Mouse (Mus musculus) spleen, embryonic (tissue): ENCODE results near the gene Bpifa5.

Experiments
- CTCF ChIA-PET: fragments of 350-600 bp; sonication (Branson Sonifier 250); formaldehyde crosslinking; loops from one replicate; lab custom pipeline; 2022; lab: Charles Lee

Gene Bpifa5

DNA sequence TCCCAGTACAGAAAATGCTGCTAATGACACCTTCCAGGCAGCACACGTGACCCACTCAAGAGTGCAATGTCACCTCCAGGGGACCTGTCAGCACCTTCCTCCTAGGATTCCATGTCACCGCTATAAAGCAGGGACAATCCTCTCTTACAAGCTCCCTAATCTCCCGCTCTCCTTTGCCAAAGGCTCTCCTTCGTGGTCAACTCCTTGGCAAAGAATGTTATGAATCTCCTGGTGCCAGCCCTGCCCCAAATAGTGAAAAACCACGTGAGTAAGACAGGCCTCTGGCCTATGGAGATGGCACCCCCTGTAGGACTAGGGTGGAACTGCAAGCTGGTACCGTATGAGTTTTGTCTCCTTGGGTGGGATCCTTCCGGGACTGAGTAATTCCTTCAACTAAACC is 44.5 kb downstream of the Bpifa5 start:
- CTCF ChIA-PET, result interaction anchor here (0.6 kb wide), 1 partner anchor 1463 kb away, joined by 8 read pairs; no protein-coding TSS in a partner anchor

DNA sequence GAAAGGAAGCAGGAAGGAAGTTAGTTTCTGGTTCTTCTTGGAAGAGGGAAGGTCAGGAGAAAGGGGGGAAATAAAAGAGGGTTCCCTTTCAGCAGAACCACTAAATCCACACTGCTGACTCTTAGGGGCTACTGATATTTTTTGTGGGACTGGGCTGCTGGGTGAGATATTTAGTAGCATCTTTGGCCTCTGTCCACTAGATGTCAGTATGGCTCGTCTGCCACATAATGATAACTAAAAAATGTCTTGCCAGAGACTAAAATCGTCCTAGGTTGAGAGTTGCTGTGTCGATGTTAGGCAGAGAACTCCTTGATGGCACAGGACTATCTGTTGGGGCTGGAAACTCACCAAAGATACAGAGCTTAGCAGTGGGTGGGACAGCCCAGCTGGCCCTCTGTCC is 46.7 kb downstream of the Bpifa5 start:
- CTCF ChIA-PET, result interaction anchor here (0.5 kb wide), 1 partner anchor 481 kb away, joined by 3 read pairs; no protein-coding TSS in a partner anchor

DNA sequence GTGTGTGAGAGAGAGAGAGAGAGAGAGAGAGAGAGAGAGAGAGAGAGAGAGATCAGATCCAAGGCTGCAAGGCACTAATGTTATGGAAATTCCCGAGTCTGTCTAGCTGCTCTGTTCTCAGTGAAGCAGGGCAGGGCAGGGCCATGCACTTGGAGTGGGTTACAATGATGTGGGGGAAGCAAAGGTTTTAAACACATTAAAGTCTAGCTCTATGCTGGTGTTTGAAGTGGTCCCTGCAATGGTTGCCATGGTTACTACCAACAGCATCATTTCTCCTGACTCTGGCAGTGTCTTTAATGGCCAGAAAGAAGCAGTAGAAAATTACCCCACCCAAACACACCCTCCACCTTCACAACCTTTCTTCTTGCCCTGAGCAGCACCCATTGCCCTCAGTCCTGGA is 48.7 kb downstream of the Bpifa5 start:
- CTCF ChIA-PET, result interaction anchor here (0.5 kb wide), 1 partner anchor 847 kb away, joined by 3 read pairs; no protein-coding TSS in a partner anchor

DNA sequence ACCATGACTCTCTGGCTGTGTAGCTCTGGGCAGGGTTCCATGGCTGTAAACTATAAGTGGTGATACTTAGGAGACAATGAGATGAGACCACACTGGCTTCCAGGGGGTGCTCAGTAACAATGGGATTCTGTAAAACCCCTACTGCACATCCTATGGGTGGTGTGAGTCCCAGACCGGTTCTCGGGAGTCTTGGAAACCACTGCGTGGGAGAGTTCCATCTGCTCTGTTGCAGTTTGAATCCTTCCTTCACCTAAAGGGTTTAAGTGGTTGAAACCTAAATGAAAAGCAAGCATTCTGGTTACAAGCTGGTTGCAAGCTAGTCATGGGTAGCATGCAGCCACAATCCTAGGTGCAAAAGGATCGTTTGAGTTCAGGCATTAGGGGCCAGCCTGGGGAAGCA is 49.5 kb downstream of the Bpifa5 start:
- CTCF ChIA-PET, result no interaction called here

DNA sequence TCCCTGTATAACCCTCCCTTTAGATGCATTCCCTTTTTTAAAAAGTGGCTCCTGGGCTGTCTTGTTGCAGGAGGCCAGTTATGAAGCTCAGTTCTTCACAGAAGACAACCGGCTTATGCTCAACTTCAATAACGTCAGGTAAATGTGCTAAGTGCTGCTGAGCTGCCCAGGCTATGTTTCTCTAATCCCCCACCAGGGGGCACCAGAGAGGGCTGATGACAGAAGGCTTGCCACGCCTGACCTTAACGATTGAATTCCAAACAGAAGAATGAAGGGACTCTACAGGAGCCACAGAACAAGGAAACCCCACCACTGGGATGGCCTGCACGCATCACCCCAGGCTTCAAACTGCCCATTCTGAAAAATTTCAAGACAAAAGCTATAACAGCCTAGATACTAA is 52.8 kb downstream of the Bpifa5 start:
- CTCF ChIA-PET, result no interaction called here
